Mouse (Mus musculus) telencephalon, adult 2 months (tissue): ENCODE measurements around the gene Zswim1.
"Not testable (repeated sequence)": the region's sequence is repeated elsewhere in the genome, so short reads cannot be mapped to it uniquely, and the experiment has no call there.

Experiments used
- DNase-seq: peaks from one replicate; pipeline ENCODE4 v3.0.0-alpha.2; 2011; ENCODE audit warnings: low read depth, low spot score

Zswim1 gene

GRCm38 (mm10) chr2:164863411-164863810 is 40.9 kb downstream of the Zswim1 start:
- DNase-seq = not testable (repeated sequence)

GRCm38 (mm10) chr2:164864593-164864992 is 42.1 kb downstream of the Zswim1 start:
- DNase-seq = no peak

- no peak for DNase-seq
These were observed 44.5 kb downstream of the Zswim1 start for GRCm38 (mm10) chr2:164866741-164867551.

- no peak for DNase-seq
These were observed 45.1 kb downstream of the Zswim1 start for GRCm38 (mm10) chr2:164867566-164867965.

- DNase-seq = no peak
These were observed 46.0 kb downstream of the Zswim1 start for GRCm38 (mm10) chr2:164868491-164868890.

- no peak for DNase-seq
These were observed 49.3 kb downstream of the Zswim1 start for GRCm38 (mm10) chr2:164871602-164872303.

GRCm38 (mm10) chr2:164873621-164874020 is 51.1 kb downstream of the Zswim1 start:
- no peak for DNase-seq

- DNase-seq = no peak
These were observed 51.8 kb downstream of the Zswim1 start for GRCm38 (mm10) chr2:164874239-164874769.

- DNase-seq = not testable (repeated sequence)
These were observed 53.2 kb downstream of the Zswim1 start for GRCm38 (mm10) chr2:164875648-164876047.
